Mouse (Mus musculus): ENCODE data around the gene Urod. TPM values are rescaled to one million over a fixed set of nuclear protein-coding genes. Genes with fewer than 3 reads are reported as not detected.

Gene Urod
- polyA plus RNA-seq, 1 experiment: 56.1 TPM

DNA sequence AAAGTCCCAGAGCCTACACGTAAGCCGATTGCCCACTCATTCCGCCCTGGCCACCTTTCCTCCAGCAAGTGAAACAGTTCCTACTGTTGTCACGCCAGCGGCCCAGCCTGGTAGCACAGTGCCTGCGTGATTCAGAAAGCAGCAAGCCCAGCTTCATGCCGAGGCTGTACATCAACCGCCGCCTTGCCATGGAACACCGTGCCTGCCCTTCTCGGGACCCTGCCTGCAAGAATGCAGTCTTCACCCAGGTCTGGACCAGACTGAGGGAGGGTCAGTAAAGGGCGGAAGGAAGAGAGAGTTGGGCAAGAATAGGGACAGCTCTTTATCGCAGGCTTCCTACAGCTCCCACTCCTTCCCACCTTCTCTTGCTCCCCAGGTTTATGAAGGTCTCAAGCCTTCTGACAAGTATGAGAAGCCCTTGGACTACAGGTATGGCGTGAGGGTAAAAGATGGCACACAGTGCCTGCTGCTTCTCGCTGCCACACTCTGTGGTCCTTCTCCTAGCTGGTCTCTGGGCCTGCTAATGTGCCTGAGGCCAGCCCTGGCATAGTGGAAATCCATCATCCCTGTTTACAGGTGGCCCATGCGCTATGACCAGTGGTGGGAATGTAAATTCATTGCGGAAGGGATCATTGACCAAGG, 5.4 kb upstream of the Urod start:
- DNase-seq: no peak
- Histone ChIP-seq H3K4me1 (ENCODE audit: control insufficient read depth, insufficient read depth, low read length) (peaks cover 8% of the 10 kb centered on the region), H3K4me3 (replicated peaks; ENCODE audit: extremely low read depth, low read depth, low read length) (no peak overlapping the region)
- WGBS: 96% methylated on average over 17 of the region's 17 CpGs
- TF ChIP-seq CTCF (IDR thresholded peaks at IDR 0.05; ENCODE audit: insufficient read depth, low read length): no peak
- TF ChIP-seq POLR2A (IDR thresholded peaks at IDR 0.05; ENCODE audit: borderline replicate concordance, extremely low read depth, low read depth, low read length): no peak

DNA sequence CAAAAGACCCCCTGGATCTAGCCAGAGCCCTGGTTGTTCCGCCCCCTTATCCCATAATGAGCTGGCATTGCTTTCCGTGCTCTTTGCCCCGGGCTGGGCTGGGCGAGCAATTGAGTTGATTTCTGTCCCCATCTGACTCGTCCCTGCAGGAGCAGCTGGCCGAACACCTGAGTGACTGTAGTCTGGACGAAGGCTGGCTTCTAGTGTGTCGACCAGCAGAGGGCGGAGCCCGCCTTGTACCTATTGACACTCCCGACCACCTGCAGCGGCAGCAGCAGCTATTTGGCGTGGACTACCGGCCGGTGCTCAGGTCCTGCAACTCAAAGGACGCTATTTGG, 1.6 kb upstream of the Urod start:
- TF ChIP-seq CTCF (IDR thresholded peaks at IDR 0.05; ENCODE audit: insufficient read depth, low read length): peak; percentile 27; the same call in 1 of the 2 replicates
- TF ChIP-seq POLR2A (IDR thresholded peaks at IDR 0.05; ENCODE audit: borderline replicate concordance, extremely low read depth, low read depth, low read length): no peak
- Histone ChIP-seq H3K4me3 (replicated peaks; ENCODE audit: extremely low read depth, low read depth, low read length) (peak overlapping the region; percentile 77), H3K4me1 (ENCODE audit: control insufficient read depth, insufficient read depth, low read length) (peaks cover 13% of the 10 kb centered on the region)
- peak; percentile 47 for DNase-seq
- WGBS: 1% methylated on average over 16 of the region's 16 CpGs

DNA sequence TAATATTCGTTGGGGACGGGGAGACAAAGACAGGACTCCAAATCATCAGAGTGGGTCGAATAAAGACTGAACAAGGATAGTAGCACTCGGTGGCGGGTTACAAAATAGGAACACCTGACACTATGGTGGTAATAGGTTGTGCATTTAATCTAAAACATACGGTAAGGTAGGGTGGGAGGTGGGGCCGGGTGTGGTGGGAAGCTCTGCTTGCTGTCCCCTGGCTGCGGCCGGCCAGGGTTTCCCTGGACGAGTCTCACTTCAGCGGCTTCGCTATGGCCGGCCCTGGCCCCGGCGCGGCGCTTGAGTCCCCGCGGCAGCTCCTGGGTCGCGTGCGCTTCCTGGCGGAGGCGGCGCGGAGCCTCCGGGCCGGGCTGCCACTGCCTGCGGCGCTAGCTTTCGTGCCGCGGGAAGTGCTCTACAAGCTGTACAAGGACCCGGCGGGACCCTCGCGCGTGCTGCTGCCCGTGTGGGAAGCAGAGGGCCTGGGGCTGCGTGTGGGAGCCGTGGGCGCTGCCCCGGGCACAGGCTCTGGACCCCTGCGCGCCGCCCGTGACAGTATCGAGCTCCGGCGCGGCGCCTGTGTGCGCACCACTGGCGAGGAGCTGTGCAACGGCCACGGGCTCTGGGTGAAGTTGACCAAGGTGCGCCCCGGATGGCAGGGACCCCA, 1.1 kb upstream of the Urod start, which contains the start of gene Hectd3:
Gene Hectd3 (plus strand): TSS at position 187 of the 667 bp plus-strand sequence.
- TF ChIP-seq CTCF (IDR thresholded peaks at IDR 0.05; ENCODE audit: insufficient read depth, low read length): no peak
- TF ChIP-seq POLR2A (IDR thresholded peaks at IDR 0.05; ENCODE audit: borderline replicate concordance, extremely low read depth, low read depth, low read length): peak; percentile 63; the same call in 1 of the 2 replicates
- H3K4me3 ChIP-seq (replicated peaks; ENCODE audit: extremely low read depth, low read depth, low read length): peak within 1 kb of the TSS; percentile 77
- H3K4me1 ChIP-seq (ENCODE audit: control insufficient read depth, insufficient read depth, low read length): peaks cover 13% of the 10 kb centered on the region
- 1% methylated on average over 58 of the region's 58 CpGs for WGBS
- DNase-seq: peak; percentile 60

DNA sequence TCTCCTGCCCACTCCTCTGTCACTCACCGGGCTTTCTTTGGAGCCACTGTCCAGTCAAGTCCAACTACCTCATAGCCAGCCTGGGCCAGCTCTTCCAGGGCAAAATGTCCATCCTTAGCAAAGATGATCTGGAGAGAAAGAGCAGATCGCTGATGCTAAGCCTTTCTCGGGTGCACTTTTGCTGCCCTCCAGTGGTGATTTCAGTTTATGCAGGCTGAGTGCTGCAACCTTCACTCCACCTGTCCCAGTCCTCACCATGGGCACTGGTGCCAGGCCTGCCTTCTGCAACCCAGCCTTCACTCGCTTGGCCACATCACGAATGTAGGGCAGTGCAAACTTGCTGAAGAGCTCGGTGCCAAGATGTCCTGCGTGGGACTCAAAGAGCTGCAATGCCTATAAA, 2.8 kb downstream of the Urod start:
- Histone ChIP-seq H3K4me1 (ENCODE audit: control insufficient read depth, insufficient read depth, low read length) (peaks cover 11% of the 10 kb centered on the region), H3K4me3 (replicated peaks; ENCODE audit: extremely low read depth, low read depth, low read length) (no peak overlapping the region)
- peak; percentile 82 for DNase-seq
- no peak for TF ChIP-seq POLR2A (IDR thresholded peaks at IDR 0.05; ENCODE audit: borderline replicate concordance, extremely low read depth, low read depth, low read length)
- peak; percentile 91 for TF ChIP-seq CTCF (IDR thresholded peaks at IDR 0.05; ENCODE audit: insufficient read depth, low read length)
- WGBS: 8% methylated on average over 7 of the region's 7 CpGs

DNA sequence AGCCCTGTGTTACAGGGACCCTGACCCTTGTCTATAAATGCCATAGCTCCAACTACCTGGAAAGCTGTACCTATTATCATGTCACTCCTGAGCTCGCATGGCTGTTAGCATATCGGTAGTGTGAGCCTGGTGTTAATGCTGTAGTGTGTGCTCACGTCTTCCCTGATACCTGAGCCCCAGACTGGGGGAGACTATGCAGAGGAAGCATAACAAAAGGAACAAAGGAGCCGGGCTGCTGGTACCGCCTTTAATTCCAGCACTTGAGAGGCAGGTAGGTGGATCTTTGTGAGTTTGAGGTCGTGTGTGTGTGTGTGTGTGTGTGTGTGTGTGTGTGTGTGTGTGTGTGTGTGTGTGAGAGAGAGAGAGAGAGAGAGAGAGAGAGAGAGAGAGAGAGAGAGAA, 4.5 kb downstream of the Urod start:
- no peak for TF ChIP-seq POLR2A (IDR thresholded peaks at IDR 0.05; ENCODE audit: borderline replicate concordance, extremely low read depth, low read depth, low read length)
- TF ChIP-seq CTCF (IDR thresholded peaks at IDR 0.05; ENCODE audit: insufficient read depth, low read length): no peak
- DNase-seq: no peak
- WGBS: 77% methylated on average over 6 of the region's 6 CpGs
- H3K4me1 ChIP-seq (ENCODE audit: control insufficient read depth, insufficient read depth, low read length): peaks cover 8% of the 10 kb centered on the region
- no peak overlapping the region for H3K4me3 ChIP-seq (replicated peaks; ENCODE audit: extremely low read depth, low read depth, low read length)

- TF ChIP-seq POLR2A (IDR thresholded peaks at IDR 0.05; ENCODE audit: borderline replicate concordance, extremely low read depth, low read depth, low read length) (no peak), CTCF (IDR thresholded peaks at IDR 0.05; ENCODE audit: insufficient read depth, low read length) (no peak)
- H3K4me1 ChIP-seq (ENCODE audit: control insufficient read depth, insufficient read depth, low read length): 0 out of 2 replicates have a peak, but pooled peaks cover 2% of the 10 kb centered on the region
- no peak for DNase-seq
- H3K4me3 ChIP-seq (replicated peaks; ENCODE audit: extremely low read depth, low read depth, low read length): no peak overlapping the region
- WGBS: 55% methylated on average over 5 of the region's 5 CpGs
Measured at GRCm38 (mm10) chr4:116987122-116987456, 7.1 kb downstream of the Urod start.

- no peak overlapping the region for H3K4me3 ChIP-seq (replicated peaks; ENCODE audit: extremely low read depth, low read depth, low read length)
- TF ChIP-seq CTCF (IDR thresholded peaks at IDR 0.05; ENCODE audit: insufficient read depth, low read length) (peak; percentile 85), POLR2A (IDR thresholded peaks at IDR 0.05; ENCODE audit: borderline replicate concordance, extremely low read depth, low read depth, low read length) (no peak)
- peak; percentile 50 for DNase-seq
- H3K4me1 ChIP-seq (ENCODE audit: control insufficient read depth, insufficient read depth, low read length): 0 out of 2 replicates have a peak, but pooled peaks cover 2% of the 10 kb centered on the region
- WGBS: 56% methylated on average over 17 of the region's 17 CpGs
Measured at GRCm38 (mm10) chr4:116986400-116987121, 7.7 kb downstream of the Urod start.

GRCm38 (mm10) chr4:116985681-116986080, 8.5 kb downstream of the Urod start:
- WGBS: 86% methylated on average over 7 of the region's 7 CpGs
- H3K4me1 ChIP-seq (ENCODE audit: control insufficient read depth, insufficient read depth, low read length): 0 out of 2 replicates have a peak, but pooled peaks cover 2% of the 10 kb centered on the region
- TF ChIP-seq POLR2A (IDR thresholded peaks at IDR 0.05; ENCODE audit: borderline replicate concordance, extremely low read depth, low read depth, low read length): no peak
- no peak for TF ChIP-seq CTCF (IDR thresholded peaks at IDR 0.05; ENCODE audit: insufficient read depth, low read length)
- no peak for DNase-seq
- H3K4me3 ChIP-seq (replicated peaks; ENCODE audit: extremely low read depth, low read depth, low read length): no peak overlapping the region

DNA sequence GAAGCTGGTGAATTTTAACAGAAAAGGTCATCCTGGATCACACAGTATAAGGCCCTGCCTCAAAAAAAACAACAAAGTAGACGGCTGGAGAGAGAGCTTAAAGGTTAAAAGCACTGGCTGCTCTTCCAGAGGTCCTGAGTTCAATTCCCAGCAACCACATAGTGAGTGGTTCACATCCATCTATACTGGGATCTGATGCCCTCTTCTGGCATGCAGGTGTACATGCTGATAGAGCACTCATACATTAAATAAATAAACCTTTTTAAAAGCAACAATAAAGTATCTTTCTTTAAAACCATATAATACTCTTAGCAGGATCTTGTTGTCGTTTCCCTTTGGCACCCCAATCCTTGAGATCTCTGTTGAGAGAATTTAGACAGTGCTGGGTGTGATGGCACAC, 17.7 kb downstream of the Urod start:
- TF ChIP-seq POLR2A (IDR thresholded peaks at IDR 0.05; ENCODE audit: borderline replicate concordance, extremely low read depth, low read depth, low read length) (no peak), CTCF (IDR thresholded peaks at IDR 0.05; ENCODE audit: insufficient read depth, low read length) (no peak)
- Histone ChIP-seq H3K4me1 (ENCODE audit: control insufficient read depth, insufficient read depth, low read length) (no peaks in the 10 kb centered on the region), H3K4me3 (replicated peaks; ENCODE audit: extremely low read depth, low read depth, low read length) (no peak overlapping the region)
- no peak for DNase-seq
- WGBS: 57% methylated on average over 2 of the region's 2 CpGs

All from lung, adult 2 months (tissue).